Mouse (Mus musculus) heart, adult 18-20 months (tissue): ENCODE measurements around the gene Rtf1. TPM values are rescaled to one million over a fixed set of nuclear protein-coding genes. Genes with fewer than 3 reads are reported as not detected.
"Not testable (repeated sequence)": the region's sequence is repeated elsewhere in the genome, so short reads cannot be mapped to it uniquely, and the experiment has no call there.

ENCODE experiments used
- DNase-seq, 2 experiments: peaks; one replicate each; pipeline ENCODE4 v3.0.0; 2021 to 2022; ENCODE audit warnings: mixed read lengths in 1 of 2
- long read RNA-seq, 2 experiments: library from polyadenylated mRNA; stranded (forward); transcript quantifications; one replicate each; pipeline ENCODE4 v2.0.0; 2021
- total RNA-seq, 2 experiments: library from RNA; stranded (reverse); gene quantifications; 2 replicates each; pipeline ENCODE4 v1.2.3; 2021

Gene Rtf1
- total RNA-seq = 10 to 100 TPM; 23.1 to 25.1 TPM
- long read RNA-seq, experiment 1, partial matches to known transcripts = 6 of 12 reads
- long read RNA-seq, experiment 1, other reads (novel, unspliced or antisense) = 6 of 12 reads
- long read RNA-seq, experiment 2, full-length matches to known transcripts = 3 of 14 reads
- long read RNA-seq, experiment 2, partial matches to known transcripts = 7 of 14 reads
- long read RNA-seq, experiment 2, other reads (novel, unspliced or antisense) = 4 of 14 reads

- peak; percentile 94 for DNase-seq
Observed at GRCm38 (mm10) chr2:119674525-119675214, at the start of gene Rtf1. Gene Rtf1, plus strand, starts transcription at chr2:119675068.

- no peak for DNase-seq
Observed at GRCm38 (mm10) chr2:119636781-119637180, 38.1 kb upstream of the Rtf1 start.

DNA sequence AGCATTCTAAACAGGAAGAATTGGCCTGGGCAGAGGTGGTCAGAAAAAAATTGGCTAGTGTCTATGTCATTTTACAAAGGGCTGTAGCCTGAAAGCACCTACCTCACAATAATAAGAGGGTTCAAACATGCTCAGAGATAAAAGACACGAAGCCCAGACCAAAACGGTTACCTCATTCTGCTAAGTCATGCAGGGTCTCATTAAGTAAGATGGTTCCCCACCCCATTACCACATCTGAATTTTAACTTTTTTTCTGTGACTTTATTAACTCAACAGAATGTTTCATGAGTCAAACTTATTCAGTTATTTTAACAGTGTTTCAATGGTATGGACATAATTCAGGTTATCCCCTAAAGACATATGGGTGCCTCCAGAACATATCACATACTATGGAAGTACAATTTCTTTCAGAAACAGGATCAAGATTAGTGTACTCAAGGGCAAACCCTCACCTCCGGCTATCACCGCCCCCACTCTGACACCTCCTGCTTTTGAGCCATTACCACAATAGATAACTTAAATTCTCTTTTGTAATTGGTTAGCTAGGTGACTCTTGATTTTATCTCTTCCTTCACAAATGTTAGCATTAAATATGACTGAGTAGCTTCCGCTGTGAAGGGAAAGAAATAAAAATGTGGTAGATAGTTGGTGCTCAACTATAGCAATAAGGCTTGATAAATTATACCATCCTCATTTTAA is 33.5 kb upstream of the Rtf1 start:
- no peak for DNase-seq

GRCm38 (mm10) chr2:119644254-119644653 is 30.6 kb upstream of the Rtf1 start:
- no peak for DNase-seq

DNA sequence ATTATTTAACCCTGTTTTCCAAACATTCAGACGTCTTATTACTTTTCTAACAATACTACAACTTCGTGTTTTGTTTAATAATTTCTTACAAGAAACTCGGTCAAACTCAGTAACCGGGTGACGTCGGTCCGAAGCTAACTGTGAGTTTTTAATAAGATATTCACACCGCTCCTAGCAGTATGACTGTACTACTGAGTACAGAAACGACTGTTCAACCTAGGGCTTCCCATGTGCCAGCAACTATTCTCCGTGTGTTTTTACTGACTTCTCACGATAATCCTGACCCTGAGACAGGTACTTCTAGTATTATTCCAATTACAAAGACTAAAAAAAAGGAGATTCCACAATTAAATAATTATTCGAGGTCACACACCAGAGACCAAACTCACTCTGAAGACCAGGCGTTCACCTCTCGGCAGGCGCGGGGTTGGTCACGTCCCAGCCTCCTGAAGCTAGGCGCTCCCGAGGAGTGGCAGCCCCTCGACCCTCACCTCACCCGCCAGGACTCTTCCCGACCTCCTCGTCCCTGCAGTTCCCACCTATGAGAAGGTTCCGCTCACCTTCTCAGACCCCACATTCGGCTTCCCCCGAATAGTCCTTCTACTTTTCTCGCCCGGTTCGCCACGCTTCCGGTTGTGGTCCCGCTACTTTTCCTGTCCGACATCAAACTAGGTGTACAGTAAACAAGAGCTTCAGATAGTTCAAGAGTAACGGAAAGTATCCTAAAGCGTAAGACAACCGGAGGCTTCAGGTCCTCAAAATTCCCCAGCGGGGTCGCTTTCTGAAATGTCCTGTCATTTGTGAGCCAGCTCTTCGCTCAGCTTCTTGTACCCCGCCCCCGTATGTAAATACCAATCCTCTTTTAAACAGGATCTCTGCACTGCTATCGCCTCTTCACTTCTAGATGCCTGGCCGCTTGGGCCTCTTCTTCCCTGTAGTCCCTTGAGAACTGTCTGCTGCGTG is 12.4 kb upstream of the Rtf1 start, which contains the start of gene Ndufaf1:
Ndufaf1 (minus strand) TSS at position 608 of the 963 bp plus-strand sequence.
- DNase-seq = peak; percentile 85 to 95

GRCm38 (mm10) chr2:119665744-119666143 is 9.1 kb upstream of the Rtf1 start:
- not testable (repeated sequence) for DNase-seq

DNA sequence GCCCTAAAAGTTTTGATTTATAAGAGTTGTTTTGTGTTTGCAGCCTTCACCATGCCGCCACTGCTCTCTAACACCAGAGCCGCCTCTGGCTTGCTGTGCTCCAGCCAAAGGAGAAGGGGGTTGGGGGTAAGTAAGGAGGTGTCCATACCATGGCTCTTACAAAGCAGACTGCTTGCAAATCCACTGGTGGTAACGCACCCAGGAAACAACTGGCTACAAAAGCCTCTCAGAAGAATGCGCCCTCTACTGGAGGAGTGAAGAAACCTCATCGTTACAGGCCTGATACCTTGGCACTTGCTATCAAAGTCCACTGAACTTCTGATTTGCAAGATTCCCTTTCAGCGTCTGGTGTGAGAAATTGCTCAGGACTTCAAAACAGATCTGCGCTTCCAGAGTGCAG is 5.9 kb upstream of the Rtf1 start:
- DNase-seq = peak in 1 of 2 experiments; percentile 24

- no peak for DNase-seq
Observed at GRCm38 (mm10) chr2:119675215-119675784, 432 bp downstream of the Rtf1 start.

- no peak for DNase-seq
Observed at GRCm38 (mm10) chr2:119675831-119676230, 963 bp downstream of the Rtf1 start.

GRCm38 (mm10) chr2:119683706-119684105 is 8.8 kb downstream of the Rtf1 start:
- no peak for DNase-seq

DNA sequence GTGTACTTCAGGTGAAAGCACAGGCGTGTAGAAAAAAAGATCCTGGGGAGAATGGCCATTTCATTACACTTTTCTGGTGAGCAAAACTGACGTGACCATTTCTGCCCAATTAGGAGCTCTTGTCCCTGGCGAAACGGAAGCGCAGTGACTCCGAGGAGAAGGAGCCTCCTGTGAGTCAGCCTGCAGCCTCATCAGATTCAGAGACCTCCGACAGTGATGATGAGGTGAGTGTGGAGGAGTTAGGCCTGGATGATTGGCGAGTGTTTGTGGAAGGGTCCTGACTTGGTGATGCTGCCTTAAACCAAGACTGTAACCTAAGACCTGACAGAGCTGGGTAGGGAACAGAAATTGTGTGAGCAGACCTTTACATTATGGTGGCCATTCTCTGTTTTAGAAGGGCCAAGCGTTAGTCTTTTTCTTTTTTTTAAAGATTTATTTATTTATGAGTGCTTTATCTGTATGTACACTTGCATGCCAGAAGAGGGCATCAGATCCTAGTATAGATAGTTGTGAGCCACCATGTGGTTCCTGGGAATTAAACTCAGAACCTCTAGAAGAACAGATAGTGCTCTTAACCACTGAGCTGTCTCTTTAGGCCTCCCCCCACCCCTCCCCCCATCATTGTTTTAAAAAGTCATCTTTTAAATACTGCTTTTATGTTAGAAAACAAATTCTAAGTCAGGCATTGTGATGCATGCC is 17.3 kb downstream of the Rtf1 start:
- no peak for DNase-seq

DNA sequence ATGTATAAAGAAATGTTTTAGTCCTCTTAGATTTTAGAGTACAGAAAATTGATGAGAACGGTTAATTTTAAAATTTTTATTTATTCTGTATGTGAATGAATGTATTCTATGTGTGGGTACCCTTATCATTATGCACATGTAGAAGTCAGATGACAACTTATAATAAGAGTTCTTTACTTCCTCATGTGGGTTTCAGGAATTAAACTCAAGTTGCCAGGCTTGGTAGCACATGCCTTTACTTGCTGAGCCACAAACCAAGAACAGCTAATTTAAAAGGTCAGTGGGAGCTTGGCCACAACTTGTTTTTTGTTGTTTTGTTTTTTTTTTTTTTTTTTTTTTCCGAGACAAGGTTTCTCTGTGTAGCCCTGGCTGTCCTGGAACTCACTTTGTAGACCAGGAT is 20.0 kb downstream of the Rtf1 start:
- no peak for DNase-seq

- no peak for DNase-seq
Observed at GRCm38 (mm10) chr2:119696111-119696510, 21.2 kb downstream of the Rtf1 start.

- DNase-seq = no peak
Observed at GRCm38 (mm10) chr2:119698472-119698871, 23.6 kb downstream of the Rtf1 start.

DNA sequence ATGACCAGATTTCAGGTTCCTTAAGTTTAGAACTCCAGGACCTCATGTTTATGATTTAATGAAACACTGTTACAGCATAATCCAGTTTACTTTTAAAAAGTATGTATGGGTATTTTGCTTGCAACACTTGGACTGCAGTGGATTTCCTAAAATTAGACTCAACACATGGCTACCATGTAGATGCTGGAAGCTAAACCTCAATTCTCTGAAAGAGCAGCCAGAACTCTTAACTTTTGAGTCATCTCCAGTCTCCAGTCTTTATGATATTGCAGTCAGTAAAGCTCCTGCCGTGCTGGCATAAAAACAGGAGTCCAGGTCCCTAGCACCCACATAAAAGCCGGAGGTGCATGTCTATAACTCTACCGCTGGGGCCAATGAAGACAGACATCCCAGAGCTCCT is 25.1 kb downstream of the Rtf1 start:
- no peak for DNase-seq

- no peak for DNase-seq
Observed at GRCm38 (mm10) chr2:119703171-119703570, 28.3 kb downstream of the Rtf1 start.

DNA sequence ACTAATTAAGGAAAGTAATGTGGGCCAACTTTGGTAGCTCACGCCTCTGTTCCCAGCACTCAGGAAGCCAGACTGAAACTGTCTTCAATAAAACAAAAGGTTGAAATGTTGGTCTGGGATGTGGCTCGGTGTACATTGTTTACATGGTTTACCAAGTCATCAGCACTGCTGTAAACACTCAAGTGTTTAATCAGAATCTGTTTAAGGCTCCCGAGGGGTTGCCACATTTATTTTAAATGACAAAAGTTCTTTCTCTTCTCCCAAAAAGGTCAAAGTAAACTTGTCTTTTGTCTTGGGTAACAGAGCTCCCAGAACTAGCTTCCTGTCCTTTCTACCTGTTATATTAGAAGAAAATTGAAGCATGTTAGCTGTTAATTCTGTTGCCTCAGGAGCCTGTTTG is 32.8 kb downstream of the Rtf1 start:
- no peak for DNase-seq

- no peak for DNase-seq
Observed at GRCm38 (mm10) chr2:119710011-119710410, 35.1 kb downstream of the Rtf1 start.

DNA sequence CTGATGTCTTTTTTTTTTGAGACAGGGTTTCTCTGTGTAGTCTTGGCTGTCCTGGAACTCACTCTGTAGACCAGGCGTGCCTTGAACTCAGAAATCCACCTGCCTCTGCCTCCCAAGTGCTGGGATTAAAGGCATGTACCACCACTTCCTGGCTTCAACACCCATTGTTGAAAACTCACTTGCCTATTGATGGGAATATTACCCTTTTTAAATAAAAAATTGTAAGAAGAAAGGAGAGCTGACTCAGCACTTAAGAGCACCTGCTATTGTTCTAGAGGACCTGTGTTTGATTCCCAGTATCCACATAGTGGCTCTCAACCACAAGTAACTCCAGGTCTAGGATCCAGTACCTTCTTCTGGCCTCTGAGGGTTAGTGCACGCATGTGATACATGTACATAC is 41.0 kb downstream of the Rtf1 start:
- DNase-seq = not testable (repeated sequence)

DNA sequence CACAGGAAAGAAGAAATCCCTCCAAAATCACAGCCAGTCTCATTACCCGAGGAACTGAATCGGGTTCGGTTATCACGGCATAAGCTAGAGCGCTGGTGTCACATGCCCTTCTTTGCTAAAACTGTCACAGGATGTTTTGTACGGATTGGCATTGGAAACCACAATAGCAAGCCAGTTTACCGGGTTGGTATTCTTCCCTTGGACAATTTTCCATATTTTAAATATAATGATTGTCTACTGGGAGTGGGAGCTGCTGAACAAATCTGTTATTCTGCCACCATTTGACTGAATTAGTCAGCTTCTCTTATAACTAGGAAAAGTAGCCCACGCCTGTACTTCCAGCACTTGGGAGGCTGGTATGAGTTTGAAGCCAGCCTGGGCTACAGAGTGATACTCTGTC is 46.2 kb downstream of the Rtf1 start:
- DNase-seq = no peak
